Mouse (Mus musculus): ENCODE measurements around the gene Fchsd2. TPM values are rescaled to one million over a fixed set of nuclear protein-coding genes. Genes with fewer than 3 reads are reported as not detected.

The Fchsd2 gene
- polyA plus RNA-seq, 2 experiments = 3.1 to 3.3 TPM

GRCm38 (mm10) chr7:101263511-101263910, 170.8 kb downstream of the Fchsd2 start:
- Histone ChIP-seq H3K4me3 (ENCODE audit: insufficient read depth in 1 of 2, low read depth in 2 of 2, low read length in 2 of 2) (no peak overlapping the region), H3K4me1 (replicated peaks; ENCODE audit: control insufficient read depth in 2 of 2, insufficient read depth in 2 of 2, low read length in 1 of 2) (peaks cover 3 to 5% of the 10 kb centered on the region in 2 experiments; a peak in 3 of 4 replicates), H3K36me3 (replicated peaks; ENCODE audit: control insufficient read depth, insufficient read depth, low read depth) (no peaks in the 10 kb centered on the region), H3K27me3 (ENCODE audit: control insufficient read depth, insufficient read depth, low read length) (no peaks in the 10 kb centered on the region), H3K9me3 (ENCODE audit: control insufficient read depth, low read length) (no peaks in the 10 kb centered on the region), H3K4me2 (ENCODE audit: low read depth) (no peak overlapping the region), H3K9ac (replicated peaks) (no peak overlapping the region), H3K27ac (no peak overlapping the region)
- TF ChIP-seq CTCF (IDR thresholded peaks at IDR 0.05; ENCODE audit: low read depth) = no peak
- no peak for TF ChIP-seq EP300 (IDR thresholded peaks at IDR 0.05; ENCODE audit: low read depth)
- DNase-seq (ENCODE audit: low read depth in 3 of 3, low spot score in 3 of 3) (no peak), ATAC-seq (ENCODE audit: insufficient read depth) (no peak)

- H3K4me3 ChIP-seq (ENCODE audit: insufficient read depth in 1 of 2, low read depth in 2 of 2, low read length in 2 of 2) = no peak overlapping the region
- ATAC-seq (ENCODE audit: insufficient read depth) (no peak), DNase-seq (ENCODE audit: low read depth in 3 of 3, low spot score in 3 of 3) (no peak)
- H3K4me1 ChIP-seq (replicated peaks; ENCODE audit: control insufficient read depth in 2 of 2, insufficient read depth in 2 of 2, low read length in 1 of 2) = peaks cover 10 to 14% of the 10 kb centered on the region in 2 experiments
- H3K9me3 ChIP-seq (ENCODE audit: control insufficient read depth, low read length) = no peaks in the 10 kb centered on the region
- H3K27ac ChIP-seq = no peak overlapping the region
- 21% methylated on average over 3 of the region's 3 CpGs for WGBS (ENCODE audit: insufficient replicate concordance)
- peaks cover 2% of the 10 kb centered on the region; the same call in 1 of the 2 replicates for H3K36me3 ChIP-seq (replicated peaks; ENCODE audit: control insufficient read depth, insufficient read depth, low read depth)
- no peak overlapping the region for H3K4me2 ChIP-seq (ENCODE audit: low read depth)
- H3K9ac ChIP-seq (replicated peaks) = no peak overlapping the region
- TF ChIP-seq EP300 (IDR thresholded peaks at IDR 0.05; ENCODE audit: low read depth) = peak; percentile 34; the same call in 1 of the 2 replicates
- no peak for TF ChIP-seq CTCF (IDR thresholded peaks at IDR 0.05; ENCODE audit: low read depth)
- no peaks in the 10 kb centered on the region for H3K27me3 ChIP-seq (ENCODE audit: control insufficient read depth, insufficient read depth, low read length)
Observed at GRCm38 (mm10) chr7:101267457-101268259, 175.0 kb downstream of the Fchsd2 start.

GRCm38 (mm10) chr7:101271602-101272001, 178.9 kb downstream of the Fchsd2 start:
- no peaks in the 10 kb centered on the region for H3K9me3 ChIP-seq (ENCODE audit: control insufficient read depth, low read length)
- H3K27ac ChIP-seq = no peak overlapping the region
- no peak for ATAC-seq (ENCODE audit: insufficient read depth)
- no peaks in the 10 kb centered on the region for H3K27me3 ChIP-seq (ENCODE audit: control insufficient read depth, insufficient read depth, low read length)
- no peak overlapping the region for H3K9ac ChIP-seq (replicated peaks)
- H3K4me2 ChIP-seq (ENCODE audit: low read depth) = no peak overlapping the region
- TF ChIP-seq CTCF (IDR thresholded peaks at IDR 0.05; ENCODE audit: low read depth) = peak; percentile 32; the same call in 1 of the 2 replicates
- TF ChIP-seq EP300 (IDR thresholded peaks at IDR 0.05; ENCODE audit: low read depth) = no peak
- peaks cover 13 to 19% of the 10 kb centered on the region in 2 experiments for H3K4me1 ChIP-seq (replicated peaks; ENCODE audit: control insufficient read depth in 2 of 2, insufficient read depth in 2 of 2, low read length in 1 of 2)
- H3K4me3 ChIP-seq (ENCODE audit: insufficient read depth in 1 of 2, low read depth in 2 of 2, low read length in 2 of 2) = no peak overlapping the region
- DNase-seq (ENCODE audit: low read depth in 3 of 3, low spot score in 3 of 3) = no peak
- 45% methylated on average over 1 of the region's 1 CpGs for whole genome bisulfite sequencing (ENCODE audit: insufficient replicate concordance)
- H3K36me3 ChIP-seq (replicated peaks; ENCODE audit: control insufficient read depth, insufficient read depth, low read depth) = peaks cover 2% of the 10 kb centered on the region; the same call in 1 of the 2 replicates

GRCm38 (mm10) chr7:101272466-101273160, 179.9 kb downstream of the Fchsd2 start:
- Histone ChIP-seq H3K36me3 (replicated peaks; ENCODE audit: control insufficient read depth, insufficient read depth, low read depth) (peaks cover 2% of the 10 kb centered on the region; the same call in 1 of the 2 replicates), H3K4me2 (ENCODE audit: low read depth) (no peak overlapping the region), H3K27ac (no peak overlapping the region; the same call in 1 of the 2 replicates), H3K27me3 (ENCODE audit: control insufficient read depth, insufficient read depth, low read length) (no peaks in the 10 kb centered on the region), H3K9me3 (ENCODE audit: control insufficient read depth, low read length) (no peaks in the 10 kb centered on the region), H3K9ac (replicated peaks) (no peak overlapping the region; the same call in 1 of the 2 replicates), H3K4me3 (ENCODE audit: insufficient read depth in 1 of 2, low read depth in 2 of 2, low read length in 2 of 2) (no peak overlapping the region), H3K4me1 (replicated peaks; ENCODE audit: control insufficient read depth in 2 of 2, insufficient read depth in 2 of 2, low read length in 1 of 2) (peaks cover 10 to 13% of the 10 kb centered on the region in 2 experiments)
- WGBS (ENCODE audit: insufficient replicate concordance) = 56% methylated on average over 8 of the region's 8 CpGs
- DNase-seq (ENCODE audit: low read depth in 3 of 3, low spot score in 3 of 3) (peak; percentile 18 to 28 (median 19)), ATAC-seq (ENCODE audit: insufficient read depth) (peak; percentile 91)
- TF ChIP-seq CTCF (IDR thresholded peaks at IDR 0.05; ENCODE audit: low read depth) = no peak
- peak; percentile 57; the same call in 1 of the 2 replicates for TF ChIP-seq EP300 (IDR thresholded peaks at IDR 0.05; ENCODE audit: low read depth)

- H3K36me3 ChIP-seq (replicated peaks; ENCODE audit: control insufficient read depth, insufficient read depth, low read depth) = no peaks in the 10 kb centered on the region
- H3K9ac ChIP-seq (replicated peaks) = no peak overlapping the region
Observed at GRCm38 (mm10) chr7:101282721-101283120, 190.1 kb downstream of the Fchsd2 start.

More at GRCm38 (mm10) chr7:101282721-101283120, 190.1 kb downstream of the Fchsd2 start:
- Histone ChIP-seq H3K4me3 (ENCODE audit: insufficient read depth in 1 of 2, low read depth in 2 of 2, low read length in 2 of 2) (no peak overlapping the region), H3K27ac (no peak overlapping the region), H3K4me1 (replicated peaks; ENCODE audit: control insufficient read depth in 2 of 2, insufficient read depth in 2 of 2, low read length in 1 of 2) (no peaks in the 10 kb centered on the region), H3K27me3 (ENCODE audit: control insufficient read depth, insufficient read depth, low read length) (no peaks in the 10 kb centered on the region), H3K4me2 (ENCODE audit: low read depth) (no peak overlapping the region), H3K9me3 (ENCODE audit: control insufficient read depth, low read length) (no peaks in the 10 kb centered on the region)
- DNase-seq (ENCODE audit: low read depth in 3 of 3, low spot score in 3 of 3) (no peak), ATAC-seq (ENCODE audit: insufficient read depth) (no peak)
- no peak for TF ChIP-seq EP300 (IDR thresholded peaks at IDR 0.05; ENCODE audit: low read depth)
- 73% methylated on average over 3 of the region's 3 CpGs for WGBS (ENCODE audit: insufficient replicate concordance)
